Mouse (Mus musculus): Measurements from ENCODE around the gene Cldn19.

DNA sequence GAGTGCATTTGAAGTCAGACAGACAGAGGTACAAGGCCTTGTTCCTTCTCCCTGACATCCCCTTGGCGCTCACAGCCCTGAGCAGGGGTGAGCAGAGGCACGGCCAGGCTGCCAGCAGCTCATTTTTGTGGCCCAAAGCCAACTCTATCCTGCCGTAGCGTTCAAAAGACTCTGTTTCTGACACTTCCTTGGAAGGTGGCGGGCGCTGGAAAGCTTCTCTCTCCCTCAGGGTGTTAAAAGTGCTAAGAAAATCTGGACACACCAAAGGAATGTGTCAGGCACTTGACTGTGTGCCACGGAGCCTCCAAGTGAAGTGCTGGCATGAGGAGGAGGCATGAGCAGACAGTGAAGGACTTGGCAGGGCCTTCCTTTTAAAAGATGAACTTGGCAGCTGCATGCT is 9.7 kb upstream of the Cldn19 start:
- TF ChIP-seq CTCF (IDR thresholded peaks at IDR 0.05; ENCODE audit: control insufficient read depth, insufficient read depth, insufficient read length): no peak
- no peak for TF ChIP-seq CEBPB (IDR thresholded peaks at IDR 0.05; ENCODE audit: low read depth)

Data from C2C12 (cell line).